In the genomic region with DNA sequence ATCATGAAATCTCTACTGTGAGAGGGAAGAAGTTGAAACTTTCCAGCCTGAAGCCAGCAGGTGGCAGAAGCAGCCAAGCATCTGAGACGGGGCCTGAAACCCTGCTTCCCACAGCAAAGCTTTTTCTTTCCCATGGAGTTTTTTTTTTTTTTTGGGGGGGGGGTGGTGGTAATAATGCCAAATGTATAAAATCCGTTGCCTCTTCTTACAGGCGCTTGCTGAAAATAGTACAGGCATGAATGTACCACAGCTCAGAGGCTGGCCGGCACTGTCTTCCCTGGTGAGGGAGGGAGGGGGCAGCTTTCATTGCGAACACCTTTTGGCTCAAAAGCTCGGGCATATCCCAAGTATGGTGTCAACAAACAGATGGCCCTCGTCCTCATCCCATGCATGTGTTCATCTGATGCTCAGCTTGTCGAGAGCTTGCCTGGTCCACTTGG, we compare ENCODE assay signal across 9 mouse cellular contexts. TPM values are rescaled to one million over a fixed set of nuclear protein-coding genes. Genes with fewer than 3 reads are reported as not detected.
DNase-seq lines count a peak whose midpoint lies in the region; ATAC-seq lines count a peak whose summit lies in the region.
"Had no signal": no experiment of that assay in that cellular context is flagged by ENCODE, and none has a peak within 500 bp of the region (broad histone marks: within the 10 kb centered on the region; RNA-seq: fewer than 3 reads in every experiment).

No protein-coding gene starts in this region.

- H3K4me3 ChIP-seq in midbrain, embryonic 13.5 days (replicated peaks), result no peak overlapping the region

- H3K4me2 ChIP-seq in midbrain, embryonic 13.5 days (replicated peaks), result no peak overlapping the region

- H3K9me3 ChIP-seq in midbrain, embryonic 13.5 days, result no peaks in the 10 kb centered on the region

- no peaks in the 10 kb centered on the region for H3K36me3 ChIP-seq in midbrain, embryonic 13.5 days

- H3K27me3 ChIP-seq in midbrain, embryonic 13.5 days, result no peaks in the 10 kb centered on the region

- 0 out of 2 replicates have a peak, but pooled peaks cover 5% of the 10 kb centered on the region for H3K4me1 ChIP-seq in midbrain, embryonic 13.5 days (replicated peaks)

- 49% methylated on average over 8 of the region's 8 CpGs for WGBS in midbrain, embryonic 13.5 days

- 0 out of 2 replicates have a peak, but pooled peaks have one; percentile 20 for ATAC-seq in midbrain, embryonic 13.5 days
- ATAC-seq in CD4-positive, CD25-positive, alpha-beta regulatory T cell, adult 4 months, result no peak

- DNase-seq in embryo, embryonic 10 days (ENCODE audit: low spot score), result peak; percentile 48
- no peak for DNase-seq in embryo, embryonic 9.5 days (ENCODE audit: extremely low spot score)
- DNase-seq in urinary bladder, postnatal 14 days (ENCODE audit: low spot score), result peak; percentile 7
- DNase-seq in urinary bladder, adult 2 months (ENCODE audit: low spot score), result no peak
- DNase-seq in layer of hippocampus, adult 18-20 months (ENCODE audit: low spot score in 2 of 2), result peak; percentile 13 to 62
- DNase-seq in thymus, postnatal 4 days, result no peak

- no peak overlapping the region for H3K9ac ChIP-seq in midbrain, embryonic 13.5 days (replicated peaks)

- H3K27ac ChIP-seq in midbrain, embryonic 13.5 days, result no peak overlapping the region

RNA-seq across cellular contexts. Expression of a gene that starts 51.0 kb away (rescaled TPM):
- polyA plus RNA-seq in urinary bladder, adult 2 months (2012; rRNA removed), result 0.34 and 0.59 TPM in 2 replicates
- 1 to 10 TPM; 6.6 to 6.8 TPM for total RNA-seq in layer of hippocampus, adult 18-20 months (2021)
- 23.8 and 25.9 TPM in 2 replicates for polyA plus RNA-seq in midbrain, embryonic 13.5 days (2015; fragmentation: Nextera tagmentation; extraction: Ambion mirVana)
- polyA plus RNA-seq in CD4-positive, CD25-positive, alpha-beta regulatory T cell, adult 4 months (2017; shearing (Covaris generic)), result under 1 TPM in 1 of 2 experiments, not detected in 1; 0.12 TPM
- total RNA-seq: liver, adult 2 months had no signal
- polyA plus RNA-seq: liver, adult 2 months had no signal

Comparison
In these comparisons a context has a peak if more than half of its experiments do, and no peak if none do; other contexts are left out.
1. DNase-seq: peak in embryo, embryonic 10 days (single experiment), urinary bladder, postnatal 14 days (single experiment) and layer of hippocampus, adult 18-20 months (2 of 2); none in embryo, embryonic 9.5 days (single experiment), urinary bladder, adult 2 months (single experiment) and thymus, postnatal 4 days (single experiment).
2. RNA of a gene that starts 51.0 kb away (polyA plus RNA-seq): 23.8 to 25.9 TPM in midbrain, embryonic 13.5 days; 0.34 to 0.59 TPM in urinary bladder, adult 2 months and 0.12 TPM in CD4-positive, CD25-positive, alpha-beta regulatory T cell, adult 4 months; every median in the first group is over 10 times any median in the second.